Mouse (Mus musculus) layer of hippocampus, adult 2 months (tissue): ENCODE measurements at regions not wholly inside any gene's neighbourhood (a gene's known extent, or its start where the extent isn't known, plus 50 kb on each side); places are given as distances from the start of the nearest gene placed in this dataset.

ENCODE experiments used
- DNase-seq, 2 experiments: peaks; one replicate each; pipeline ENCODE4 v3.0.0; 2022; ENCODE audit warnings: low spot score in 2 of 2
- H3K27ac ChIP-seq: fragments of 200-600 bp; 2 replicates; pipeline ENCODE4 v1.8.1; 2022
- H3K4me3 ChIP-seq: fragments of 200-600 bp; 2 replicates; pipeline ENCODE4 v1.8.1; 2022; ENCODE audit warnings: mild to moderate bottlenecking
- CTCF ChIP-seq: fragments of 200-600 bp; conservative IDR thresholded peaks from 2 replicates; pipeline ENCODE4 v1.8.1; 2022; ENCODE audit warnings: antibody characterized with exemption, mild to moderate bottlenecking, moderate library complexity

DNA sequence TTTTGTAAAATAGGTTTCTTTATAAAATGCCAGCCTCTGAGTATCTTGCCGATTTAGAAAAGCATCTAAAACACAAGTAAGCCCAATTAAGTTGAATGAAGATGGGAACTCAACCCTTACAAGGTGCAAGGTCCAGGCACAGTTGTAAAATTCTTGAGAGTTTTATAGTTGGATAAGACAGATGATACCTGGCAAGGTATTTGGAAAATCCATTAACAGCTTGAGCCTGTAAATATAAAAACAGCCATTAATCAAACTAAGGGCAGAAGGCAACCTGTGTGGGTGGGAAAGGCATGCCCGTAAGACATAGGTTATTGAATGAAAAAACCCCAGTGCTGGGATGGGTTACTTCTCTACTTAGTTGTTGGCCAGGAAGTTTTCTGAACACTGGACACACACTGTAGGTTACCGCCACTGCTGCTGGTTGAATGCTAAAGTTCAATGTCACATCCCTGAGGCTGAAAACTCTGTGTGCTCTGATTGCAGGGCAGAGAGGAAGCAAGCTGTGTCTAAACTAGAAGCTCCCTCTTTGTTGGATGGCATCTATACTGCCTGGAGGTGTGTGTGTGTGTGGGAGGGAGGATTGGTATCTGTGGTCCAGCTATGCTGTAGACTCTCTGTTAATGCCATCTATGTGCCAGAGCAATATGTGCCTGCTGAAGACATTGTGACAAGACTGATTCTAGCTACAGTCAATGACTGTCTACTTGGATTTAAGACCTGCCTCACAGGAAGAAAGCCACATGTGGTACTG, 121.4 kb downstream of the Mbip start:
- Histone ChIP-seq H3K4me3 (no peak overlapping the region), H3K27ac (no peak overlapping the region)
- TF ChIP-seq CTCF: no peak
- DNase-seq: no peak

DNA sequence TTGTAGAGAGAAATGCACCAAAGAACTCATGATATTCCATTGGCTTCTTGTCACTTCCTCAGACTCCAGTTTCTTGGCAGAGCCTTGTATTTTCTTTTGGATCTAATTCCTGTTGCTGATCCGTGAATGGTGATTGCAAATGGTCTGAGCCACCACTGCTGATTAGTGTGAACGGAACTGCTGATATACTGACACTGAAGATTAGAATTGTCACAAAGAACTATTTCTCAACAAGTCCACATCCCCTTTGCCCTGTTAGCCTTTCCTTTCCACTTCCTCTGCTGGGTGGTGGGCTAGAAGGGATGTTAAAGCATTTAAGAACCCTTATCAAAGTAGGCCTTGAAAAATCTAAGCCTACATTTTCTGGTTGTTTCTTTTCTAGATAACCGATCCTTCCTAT, 152.2 kb downstream of the Mbip start:
- no peak for TF ChIP-seq CTCF
- no peak for DNase-seq
- H3K4me3 ChIP-seq: no peak overlapping the region
- H3K27ac ChIP-seq: no peak overlapping the region

DNA sequence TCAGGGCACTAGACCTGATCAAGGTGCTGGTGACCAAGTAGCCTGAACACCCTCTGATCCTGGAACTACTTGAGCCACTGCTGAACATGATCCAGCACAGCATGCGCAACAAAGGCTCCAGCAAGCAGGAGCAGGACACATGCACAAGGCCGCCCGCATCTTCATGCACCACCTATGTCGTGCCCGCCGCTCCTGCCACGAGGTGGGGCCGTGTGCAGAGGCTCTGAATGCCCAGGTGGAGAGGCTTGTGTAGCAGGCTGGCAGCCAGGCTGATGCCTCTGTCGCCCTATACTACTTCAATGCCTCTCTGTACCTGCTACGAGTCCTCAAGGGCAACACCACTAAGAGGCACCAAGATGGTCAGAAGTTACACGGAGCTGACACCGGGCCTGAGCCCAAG, 156.1 kb downstream of the Mbip start:
- DNase-seq: no peak
- Histone ChIP-seq H3K27ac (no peak overlapping the region), H3K4me3 (no peak overlapping the region)
- TF ChIP-seq CTCF: no peak

DNA sequence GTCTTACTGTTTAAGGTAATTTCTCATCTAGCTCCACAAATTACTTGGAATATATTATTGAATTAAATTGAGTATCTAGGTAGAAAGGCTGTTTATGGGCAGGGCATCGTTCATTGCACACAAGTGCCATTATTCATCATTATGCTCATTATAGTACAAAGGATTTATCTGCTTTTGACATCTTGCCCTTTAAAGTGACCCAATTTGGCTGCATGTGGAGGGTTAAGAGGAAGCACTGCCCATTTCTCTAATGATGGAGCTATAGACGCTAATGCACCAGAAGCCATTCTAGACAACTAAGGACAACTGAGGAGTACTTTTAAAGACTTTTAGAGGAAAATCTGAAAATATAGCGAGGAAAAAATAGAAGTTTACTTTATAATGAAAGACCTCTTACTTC, 185.0 kb downstream of the Mbip start:
- TF ChIP-seq CTCF: no peak
- H3K4me3 ChIP-seq: no peak overlapping the region
- no peak overlapping the region for H3K27ac ChIP-seq
- no peak for DNase-seq

DNA sequence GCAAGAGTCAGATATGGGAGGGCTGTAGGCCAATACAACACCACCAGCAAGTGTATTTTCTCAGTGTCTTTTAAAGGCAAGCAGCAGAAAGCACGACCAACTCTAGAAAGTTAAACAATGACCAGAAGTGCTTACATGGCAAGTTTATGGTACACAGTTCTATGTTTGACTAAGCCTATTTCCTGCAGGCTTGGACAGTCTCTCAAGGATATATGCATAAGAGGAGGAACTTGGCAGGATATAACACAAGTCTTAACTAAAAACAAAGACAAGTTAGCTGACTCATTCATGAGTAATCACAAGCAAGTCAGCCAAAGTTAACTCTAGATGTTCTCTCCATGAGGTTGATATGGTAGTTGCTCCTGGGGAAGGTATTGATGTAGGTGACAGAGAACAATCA, 201.3 kb downstream of the Mbip start:
- DNase-seq: no peak
- H3K27ac ChIP-seq: no peak overlapping the region
- no peak for TF ChIP-seq CTCF
- H3K4me3 ChIP-seq: no peak overlapping the region

DNA sequence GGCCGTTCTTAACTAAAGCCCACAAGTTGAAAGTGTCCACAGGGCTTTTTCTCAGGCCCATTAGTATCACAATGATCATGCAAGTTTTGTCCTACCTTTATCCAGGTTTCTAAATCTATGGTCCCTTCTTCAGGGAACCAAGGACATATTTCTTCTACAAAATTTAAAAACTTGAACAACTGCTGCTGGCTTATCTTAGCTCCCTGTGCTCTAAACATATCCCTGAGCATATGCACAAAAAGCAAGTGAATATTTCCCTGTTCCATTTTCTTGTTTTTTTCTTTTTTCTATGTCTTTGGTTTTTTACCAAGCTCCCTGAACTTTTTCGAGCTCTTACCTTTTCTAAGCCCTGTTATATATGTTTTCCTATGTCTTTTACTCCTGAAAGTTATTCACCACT, 201.9 kb downstream of the Mbip start:
- no peak overlapping the region for H3K27ac ChIP-seq
- H3K4me3 ChIP-seq: no peak overlapping the region
- DNase-seq: no peak
- no peak for TF ChIP-seq CTCF

DNA sequence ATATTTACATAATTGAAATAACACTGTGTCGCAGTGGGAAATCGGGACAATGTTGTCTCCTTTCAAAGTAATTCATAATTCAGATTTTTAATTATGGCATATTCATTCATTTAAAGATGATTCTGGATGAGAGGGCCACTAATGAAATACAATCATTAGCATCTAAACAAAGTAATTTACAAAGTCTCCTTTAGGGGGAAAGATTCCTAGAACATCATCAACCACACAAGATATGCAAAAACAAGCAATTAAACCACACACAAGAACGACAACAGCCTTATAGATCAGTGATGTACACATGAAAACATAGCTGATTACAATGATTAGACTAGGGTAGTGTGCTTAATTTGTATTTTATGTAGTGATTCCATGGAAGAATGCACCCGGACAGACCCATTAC, 231.2 kb downstream of the Mbip start:
- no peak overlapping the region for H3K27ac ChIP-seq
- DNase-seq: no peak
- no peak overlapping the region for H3K4me3 ChIP-seq
- no peak for TF ChIP-seq CTCF

DNA sequence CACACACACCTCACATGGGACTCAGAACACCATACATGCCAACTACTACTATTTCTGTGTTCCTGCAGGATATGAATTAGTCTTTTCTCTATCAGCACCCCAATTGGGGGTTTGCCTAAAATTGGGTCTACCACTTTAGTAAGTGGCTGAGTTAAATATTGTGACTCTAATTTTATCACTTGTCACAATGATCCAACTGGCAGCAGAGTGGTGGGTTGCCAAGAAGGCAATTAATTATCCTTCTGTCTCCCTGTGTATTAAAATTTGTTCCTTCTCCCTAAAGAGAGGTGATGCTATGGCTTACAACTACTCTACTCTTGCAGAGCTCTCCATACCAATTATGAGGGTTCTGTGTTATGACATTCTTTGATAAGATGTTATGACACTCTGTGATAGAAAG, 245.3 kb downstream of the Brms1l start:
- DNase-seq: no peak
- H3K27ac ChIP-seq: no peak overlapping the region
- no peak for TF ChIP-seq CTCF
- no peak overlapping the region for H3K4me3 ChIP-seq

DNA sequence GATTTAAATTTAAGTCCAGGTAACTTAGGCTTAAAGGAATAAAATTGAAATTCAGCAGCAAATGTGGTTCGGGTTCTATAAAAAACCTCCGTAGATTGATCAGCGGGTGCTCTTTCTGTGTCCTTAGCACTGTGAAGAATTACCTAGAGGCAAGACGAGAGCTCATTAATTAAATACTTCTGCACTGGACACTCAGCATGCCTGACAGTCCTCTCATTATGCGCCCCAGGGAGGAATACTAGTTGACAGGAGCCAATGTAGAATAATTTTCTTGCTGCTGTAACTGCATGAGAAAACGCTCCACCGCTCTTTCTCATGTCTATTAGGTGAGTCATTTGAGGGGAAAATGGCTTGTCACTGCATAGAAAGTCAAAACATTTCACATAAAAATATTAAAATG, 228.1 kb downstream of the Brms1l start:
- TF ChIP-seq CTCF: no peak
- Histone ChIP-seq H3K27ac (no peak overlapping the region), H3K4me3 (no peak overlapping the region)
- DNase-seq: no peak

DNA sequence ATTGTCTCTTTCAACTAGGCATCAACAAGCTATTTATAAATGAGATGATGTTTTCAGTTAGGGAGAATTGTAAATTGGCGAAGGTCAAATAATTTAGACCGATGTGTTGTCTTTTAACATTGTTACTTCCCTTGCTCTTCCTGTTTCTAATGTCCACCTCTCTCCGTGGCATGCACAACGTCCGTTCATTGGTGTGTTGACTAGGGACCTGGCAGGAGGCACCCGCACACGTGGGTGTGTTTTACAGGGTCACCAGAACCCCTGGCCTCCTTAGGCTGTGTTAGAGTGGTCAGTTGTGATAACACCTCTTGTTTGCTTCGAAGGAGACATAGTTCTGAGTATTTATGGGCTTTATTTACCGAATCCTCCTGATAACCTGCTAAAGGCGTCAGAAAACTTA, 222.8 kb downstream of the Brms1l start:
- TF ChIP-seq CTCF: no peak
- Histone ChIP-seq H3K27ac (no peak overlapping the region), H3K4me3 (no peak overlapping the region)
- no peak for DNase-seq

DNA sequence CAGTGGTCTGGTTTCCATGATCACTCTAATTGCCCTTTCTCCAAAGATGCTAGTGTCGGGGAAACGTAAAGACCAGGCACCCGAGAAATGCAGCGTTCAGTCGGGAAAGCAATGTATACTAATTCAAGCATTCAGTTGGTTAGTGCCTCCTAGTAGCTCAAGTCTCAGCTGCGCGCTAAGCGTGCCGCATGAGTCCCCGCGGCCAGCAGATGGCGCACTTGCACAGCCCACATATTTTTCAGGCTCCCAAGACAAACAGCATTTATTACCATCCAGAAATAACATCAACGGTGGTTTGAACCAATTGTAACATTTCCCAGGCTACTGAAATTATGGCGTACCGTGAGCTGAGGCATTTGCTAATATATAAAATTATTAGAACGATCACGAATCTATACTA, 222.3 kb downstream of the Brms1l start:
- peak; percentile 97 for TF ChIP-seq CTCF
- H3K27ac ChIP-seq: no peak overlapping the region
- peak; percentile 76 to 92 for DNase-seq
- H3K4me3 ChIP-seq: no peak overlapping the region

DNA sequence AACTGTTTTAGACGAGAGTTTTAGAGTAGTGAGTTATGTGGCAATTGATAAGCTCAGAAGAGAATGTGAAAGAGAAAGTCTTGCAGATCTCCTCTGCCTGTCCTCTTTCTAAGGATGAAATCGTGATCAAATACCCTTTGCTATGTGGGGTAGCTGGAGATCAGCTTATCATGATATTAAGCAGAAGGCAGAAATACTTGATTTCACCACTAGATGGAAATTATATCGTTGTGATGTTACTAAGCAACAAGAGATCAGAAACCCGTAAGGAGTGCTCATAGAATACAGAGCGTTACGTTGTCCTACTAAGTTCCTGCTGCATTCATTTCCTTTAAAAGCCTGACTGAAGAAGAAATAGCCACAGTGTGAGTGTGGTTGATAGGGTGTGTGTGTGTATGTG, 219.3 kb downstream of the Brms1l start:
- H3K4me3 ChIP-seq: no peak overlapping the region
- no peak for DNase-seq
- peak; percentile 65 for TF ChIP-seq CTCF
- no peak overlapping the region for H3K27ac ChIP-seq

DNA sequence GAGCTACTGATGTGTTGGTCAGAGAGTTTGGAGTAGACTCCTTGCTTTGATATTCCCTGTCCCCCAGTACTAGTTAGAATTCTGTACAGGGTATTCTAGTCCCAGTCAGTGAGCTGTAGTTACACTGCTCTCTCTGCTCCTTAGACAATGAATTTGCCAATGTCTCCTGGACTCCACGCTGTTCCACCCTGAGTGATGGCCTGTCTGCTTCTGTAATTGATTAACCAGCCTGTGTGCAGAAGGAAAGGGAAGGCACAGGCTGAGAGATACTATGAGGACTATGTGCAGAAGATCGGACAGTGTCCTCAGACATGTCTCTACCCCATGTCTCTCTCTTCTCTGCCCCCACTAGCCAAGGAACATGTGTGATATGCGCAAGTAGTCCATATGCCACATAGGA, 209.9 kb downstream of the Brms1l start:
- DNase-seq: no peak
- TF ChIP-seq CTCF: no peak
- H3K27ac ChIP-seq: no peak overlapping the region
- H3K4me3 ChIP-seq: no peak overlapping the region

DNA sequence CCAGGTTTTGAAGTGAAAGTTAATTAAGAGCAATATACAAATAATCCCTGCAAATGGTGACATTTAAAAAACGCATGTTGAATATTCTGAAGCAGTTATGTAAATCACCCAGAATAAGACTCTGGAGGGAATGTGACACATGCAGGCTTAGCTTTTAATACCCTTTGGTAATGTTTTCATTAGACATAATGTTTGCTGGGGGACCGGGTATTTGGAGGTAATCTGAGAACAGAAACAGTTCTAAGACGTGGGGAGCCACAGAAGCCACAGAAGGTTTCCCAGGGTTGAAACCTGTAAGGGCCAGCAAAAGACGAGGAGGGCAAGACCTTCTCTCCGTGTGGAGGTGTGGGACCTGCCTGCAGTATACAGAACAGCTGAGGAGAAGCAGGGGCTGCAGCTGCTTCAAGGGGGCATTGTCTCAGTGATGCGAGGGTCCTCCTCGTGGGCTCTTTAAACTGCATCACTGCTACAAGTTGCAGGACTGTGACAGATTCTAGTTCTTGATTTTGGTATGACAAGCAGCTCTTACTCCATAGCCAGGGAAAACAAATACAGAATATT, 184.9 kb downstream of the Brms1l start:
- TF ChIP-seq CTCF: no peak
- Histone ChIP-seq H3K27ac (no peak overlapping the region), H3K4me3 (no peak overlapping the region)
- no peak for DNase-seq

DNA sequence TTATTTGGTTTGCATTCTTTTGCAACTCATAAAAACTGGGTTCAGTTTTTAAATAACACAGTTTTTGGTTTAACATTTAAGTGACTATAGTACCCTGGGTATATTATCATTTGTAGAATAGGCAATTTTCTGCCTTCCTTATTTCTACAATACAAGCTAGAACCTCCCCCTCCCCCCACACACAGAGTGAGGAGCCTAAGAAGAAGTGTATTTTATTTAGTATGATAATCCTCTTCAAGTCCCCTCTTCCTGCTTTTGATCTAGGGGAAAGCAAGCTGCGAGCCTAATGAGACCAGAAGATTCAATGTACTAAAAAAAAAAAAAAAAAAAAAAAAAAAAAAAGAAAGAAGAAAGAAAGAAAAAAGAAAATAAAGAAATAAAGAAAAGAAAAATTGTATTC, 184.4 kb downstream of the Brms1l start:
- TF ChIP-seq CTCF: no peak
- H3K4me3 ChIP-seq: no peak overlapping the region
- DNase-seq: no peak
- no peak overlapping the region for H3K27ac ChIP-seq
